ENCODE assay signal across 8 mouse cellular contexts in the genomic region with DNA sequence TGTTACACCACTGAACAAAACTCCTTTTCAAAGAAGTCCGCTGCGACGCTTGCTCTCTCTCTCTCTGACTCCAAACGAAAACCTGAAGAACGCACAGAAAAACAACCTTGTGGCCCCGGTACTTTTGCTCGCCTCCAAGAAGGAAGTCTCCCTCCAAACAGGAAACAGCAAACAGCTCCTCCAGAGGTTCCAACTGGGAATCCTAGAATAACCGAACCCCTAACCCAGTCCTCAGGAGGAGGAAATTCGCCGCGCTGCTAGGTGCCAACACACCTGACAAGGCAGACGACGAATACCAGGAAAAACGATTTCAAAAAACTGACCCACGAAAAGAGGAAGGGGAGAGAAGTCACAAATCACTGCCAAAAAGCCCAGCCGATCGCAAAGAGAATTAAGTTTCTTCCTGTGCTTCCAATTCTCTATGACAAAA. TPM values are rescaled to one million over a fixed set of nuclear protein-coding genes. Genes with fewer than 3 reads are reported as not detected.
DNase-seq lines count a peak whose midpoint lies in the region; ATAC-seq and TF ChIP-seq lines count a peak whose summit lies in the region.

No protein-coding gene starts in this region.

- H3K4me3 ChIP-seq in heart, embryonic 16.5 days (ENCODE audit: low read length), result peak overlapping the region; percentile 96
- peak overlapping the region; percentile 94 for H3K4me3 ChIP-seq in lung, postnatal 0 days (ENCODE audit: low read depth, low read length)

- no peaks in the 10 kb centered on the region for H3K36me3 ChIP-seq in heart, embryonic 16.5 days (ENCODE audit: control insufficient read depth, insufficient read depth)
- H3K36me3 ChIP-seq in lung, postnatal 0 days (ENCODE audit: insufficient read depth, low read length), result no peaks in the 10 kb centered on the region

- under 1% methylated on average over 17 of the region's 17 CpGs for WGBS in heart, embryonic 16.5 days
- 0% methylated on average over 17 of the region's 17 CpGs for WGBS in lung, postnatal 0 days

- peak overlapping the region; percentile 98 for H3K27ac ChIP-seq in heart, embryonic 16.5 days (ENCODE audit: low read length)
- H3K27ac ChIP-seq in lung, postnatal 0 days (ENCODE audit: low read length), result peak overlapping the region; percentile 98

- H3K4me1 ChIP-seq in heart, embryonic 16.5 days (ENCODE audit: control insufficient read depth, insufficient read depth, low read length), result peaks cover 18% of the 10 kb centered on the region
- no peaks in the 10 kb centered on the region; the same call in 1 of the 2 replicates for H3K4me1 ChIP-seq in lung, postnatal 0 days (ENCODE audit: insufficient read depth, low read depth, low read length)

- TF ChIP-seq EP300 in lung, postnatal 0 days (IDR thresholded peaks at IDR 0.05), result no peak

- peak; percentile 55 for TF ChIP-seq CTCF in lung, postnatal 0 days (IDR thresholded peaks at IDR 0.05)

- H3K9ac ChIP-seq in heart, embryonic 16.5 days (ENCODE audit: low read length), result peak overlapping the region; percentile 100
- H3K9ac ChIP-seq in lung, postnatal 0 days (replicated peaks; ENCODE audit: low read depth), result peak overlapping the region; percentile 96

- H3K9me3 ChIP-seq in heart, embryonic 16.5 days (replicated peaks; ENCODE audit: control insufficient read depth, low read length), result no peaks in the 10 kb centered on the region
- no peaks in the 10 kb centered on the region for H3K9me3 ChIP-seq in lung, postnatal 0 days (ENCODE audit: low read length)

- no peaks in the 10 kb centered on the region for H3K27me3 ChIP-seq in heart, embryonic 16.5 days (ENCODE audit: control insufficient read depth, insufficient read depth, low read length)
- no peaks in the 10 kb centered on the region for H3K27me3 ChIP-seq in lung, postnatal 0 days (replicated peaks; ENCODE audit: insufficient read depth, low read length)

- peak overlapping the region; percentile 85 for H3K4me2 ChIP-seq in heart, embryonic 16.5 days (ENCODE audit: low read depth, low read length)
- peak overlapping the region; percentile 91 for H3K4me2 ChIP-seq in lung, postnatal 0 days (replicated peaks; ENCODE audit: low read depth, low read length)

- DNase-seq in CD8-positive naive resting alpha-beta T cell, adult 2 months (ENCODE audit: low read depth in 2 of 2, low spot score in 2 of 2), result peak; percentile 55 to 59
- peak; percentile 50 for DNase-seq in adrenal gland, postnatal 10 days
- peak; percentile 58 for DNase-seq in kidney, postnatal 10 days
- DNase-seq in lung, postnatal 0 days (ENCODE audit: low spot score), result peak; percentile 78
- peak; percentile 8 for DNase-seq in right cerebral cortex, postnatal 14 days
- DNase-seq in c-Kit-positive CD71-positive TER-119-positive erythroid progenitor cells, embryonic 14.5 days (ENCODE audit: low spot score), result no peak

- ATAC-seq in erythroblast, adult 5-6 weeks (replicated peaks; ENCODE audit: low FRiP score, poor library complexity, severe bottlenecking), result peak; percentile 21; the same call in 1 of the 2 replicates
- no peak for ATAC-seq in heart, embryonic 16.5 days (replicated peaks; ENCODE audit: extremely low read depth, insufficient read depth, low FRiP score)
- ATAC-seq in lung, postnatal 0 days, result peak; percentile 29; the same call in 1 of the 2 replicates

RNA-seq across cellular contexts. Expression of gene Cd2ap, which starts 0.9 kb away (rescaled TPM):
- 10 to 100 TPM; 60.0 to 68.8 TPM for total RNA-seq in adrenal gland, postnatal 10 days (2021)
- total RNA-seq in erythroblast, adult 5-6 weeks (2015; ENCODE audit: low replicate concordance), result 13.6 TPM in 2 replicates
- total RNA-seq in erythroblast, adult 5-6 weeks (2017; ENCODE audit: low replicate concordance), result 4.9 and 8.2 TPM in 2 replicates
- polyA plus RNA-seq in heart, embryonic 16.5 days (2015; fragmentation: Nextera tagmentation; extraction: Ambion mirVana), result 13.7 and 15.0 TPM in 2 replicates
- 23.1 and 27.3 TPM in 2 replicates for polyA plus RNA-seq in lung, postnatal 0 days (2015; fragmentation: Nextera tagmentation; extraction: Ambion mirVana)

Comparison
In these comparisons a context has a peak if more than half of its experiments do, and no peak if none do; other contexts are left out.
1. RNA of gene Cd2ap, which starts 0.9 kb away (total RNA-seq): 60.0 to 68.8 TPM in adrenal gland, postnatal 10 days; 4.9 to 13.6 TPM in erythroblast, adult 5-6 weeks; every median in the first group is over 4 times any median in the second.